Mouse (Mus musculus): ENCODE data around the gene Tmem117. TPM values are rescaled to one million over a fixed set of nuclear protein-coding genes. Genes with fewer than 3 reads are reported as not detected.

The Tmem117 gene
- total and polyA plus RNA-seq, 3 experiments: not detected

DNA sequence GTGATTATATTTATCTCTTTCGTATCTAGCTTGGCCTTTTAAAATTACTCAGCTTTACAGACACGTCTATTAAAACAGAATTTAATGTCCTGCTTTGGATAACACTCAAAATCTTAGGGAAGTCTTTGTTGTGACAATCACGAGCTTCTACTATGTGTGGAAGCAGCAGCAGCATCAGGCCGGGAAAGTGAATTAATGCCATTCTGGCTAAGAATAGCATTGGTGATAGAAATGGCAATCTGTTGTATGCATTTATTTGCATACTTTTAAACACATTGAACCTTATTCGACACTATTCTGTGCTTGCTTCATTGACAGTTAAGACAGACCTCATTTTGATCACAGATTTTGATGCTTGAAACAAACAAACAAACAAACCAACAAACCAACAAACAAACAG lies 239.3 kb downstream of the Tmem117 start:
- Histone ChIP-seq H3K27ac (ENCODE audit: control insufficient read depth, low read depth, low read length) (no peak overlapping the region), H3K79me2 (ENCODE audit: control insufficient read depth, insufficient read depth, low read length, poor library complexity) (no peaks in the 10 kb centered on the region), H3K27me3 (ENCODE audit: control insufficient read depth in 1 of 2, insufficient read depth in 2 of 2, low read length in 2 of 2) (no peaks in the 10 kb centered on the region), H3K36me3 (ENCODE audit: control insufficient read depth in 1 of 2, insufficient read depth in 2 of 2, low read length in 2 of 2) (no peaks in the 10 kb centered on the region), H3K4me1 (ENCODE audit: control insufficient read depth in 1 of 2, insufficient read depth in 2 of 2, low read length in 2 of 2) (no peaks in the 10 kb centered on the region), H3K4me3 (ENCODE audit: control insufficient read depth in 1 of 2, insufficient read depth in 1 of 2, low read depth in 2 of 2, low read length in 2 of 2) (no peak overlapping the region), H3K9me3 (replicated peaks; ENCODE audit: insufficient read depth, low read length) (no peaks in the 10 kb centered on the region), H3K9ac (ENCODE audit: control insufficient read depth, low read depth, low read length, poor library complexity, severe bottlenecking) (no peak overlapping the region)
- no peak for DNase-seq (ENCODE audit: low read depth, low spot score)
- TF ChIP-seq CHD1 (IDR thresholded peaks at IDR 0.05; ENCODE audit: low read depth, low read length): no peak
- TF ChIP-seq SIN3A (IDR thresholded peaks at IDR 0.05; ENCODE audit: low read length): no peak
- no peak for TF ChIP-seq ZNF384 (IDR thresholded peaks at IDR 0.05; ENCODE audit: low read depth, low read length)
- TF ChIP-seq NELFE (IDR thresholded peaks at IDR 0.05; ENCODE audit: low read depth, low read length): no peak
- no peak for TF ChIP-seq MAZ (IDR thresholded peaks at IDR 0.05; ENCODE audit: low read depth, low read length)
- no peak for TF ChIP-seq ELF1 (IDR thresholded peaks at IDR 0.05; ENCODE audit: low read depth, low read length)
- TF ChIP-seq HCFC1 (IDR thresholded peaks at IDR 0.05; ENCODE audit: low read depth, low read length): no peak
- TF ChIP-seq ZMIZ1 (IDR thresholded peaks at IDR 0.05; ENCODE audit: low read depth, low read length): no peak
- no peak for TF ChIP-seq MYB (IDR thresholded peaks at IDR 0.05; ENCODE audit: low read depth, low read length)
- no peak for TF ChIP-seq MEF2A (IDR thresholded peaks at IDR 0.05; ENCODE audit: extremely low read depth, insufficient replicate concordance, low read depth, low read length, poor library complexity, severe bottlenecking)
- no peak for TF ChIP-seq MYC (IDR thresholded peaks at IDR 0.05; ENCODE audit: low read depth, low read length)
- TF ChIP-seq ZC3H11A (IDR thresholded peaks at IDR 0.05; ENCODE audit: low read depth, low read length): no peak
- TF ChIP-seq ETS1 (IDR thresholded peaks at IDR 0.05; ENCODE audit: low read depth, low read length): no peak
- no peak for TF ChIP-seq MXI1 (IDR thresholded peaks at IDR 0.05; ENCODE audit: low read depth, low read length)
- no peak for TF ChIP-seq GATA1 (IDR thresholded peaks at IDR 0.05; ENCODE audit: low read depth, low read length)

- Histone ChIP-seq H3K27me3 (ENCODE audit: control insufficient read depth in 1 of 2, insufficient read depth in 2 of 2, low read length in 2 of 2) (no peaks in the 10 kb centered on the region), H3K9me3 (replicated peaks; ENCODE audit: insufficient read depth, low read length) (peaks cover 2% of the 10 kb centered on the region), H3K4me3 (ENCODE audit: control insufficient read depth in 1 of 2, insufficient read depth in 1 of 2, low read depth in 2 of 2, low read length in 2 of 2) (no peak overlapping the region), H3K27ac (ENCODE audit: control insufficient read depth, low read depth, low read length) (no peak overlapping the region), H3K79me2 (ENCODE audit: control insufficient read depth, insufficient read depth, low read length, poor library complexity) (no peaks in the 10 kb centered on the region), H3K9ac (ENCODE audit: control insufficient read depth, low read depth, low read length, poor library complexity, severe bottlenecking) (no peak overlapping the region), H3K36me3 (ENCODE audit: control insufficient read depth in 1 of 2, insufficient read depth in 2 of 2, low read length in 2 of 2) (no peaks in the 10 kb centered on the region), H3K4me1 (ENCODE audit: control insufficient read depth in 1 of 2, insufficient read depth in 2 of 2, low read length in 2 of 2) (no peaks in the 10 kb centered on the region)
- TF ChIP-seq MEF2A (IDR thresholded peaks at IDR 0.05; ENCODE audit: extremely low read depth, insufficient replicate concordance, low read depth, low read length, poor library complexity, severe bottlenecking): no peak
- no peak for TF ChIP-seq TCF12 (IDR thresholded peaks at IDR 0.05; ENCODE audit: low read depth, low read length)
- no peak for TF ChIP-seq MAZ (IDR thresholded peaks at IDR 0.05; ENCODE audit: low read depth, low read length)
- DNase-seq (ENCODE audit: low read depth, low spot score): no peak
Observed at GRCm38 (mm10) chr15:94885026-94885425, 256.0 kb downstream of the Tmem117 start.
